Mouse (Mus musculus) C2C12 (cell line): ENCODE measurements around the gene Coq4. TPM values are rescaled to one million over a fixed set of nuclear protein-coding genes. Genes with fewer than 3 reads are reported as not detected.

Experiments used
- H3K27me3 ChIP-seq: one replicate; pipeline ENCODE4 v1.6.1; 2011; ENCODE audit not compliant: control insufficient read depth, insufficient read depth, insufficient read length
- H3K36me3 ChIP-seq: one replicate; pipeline ENCODE4 v1.6.1; 2011; ENCODE audit not compliant: control insufficient read depth, insufficient read depth
- H3K4me3 ChIP-seq: one replicate; pipeline ENCODE4 v1.5.1; 2011; ENCODE audit warnings: mild to moderate bottlenecking, control low read depth; ENCODE audit not compliant: poor library complexity, insufficient read depth, severe bottlenecking
- H3K79me2 ChIP-seq: one replicate; pipeline ENCODE4 v1.6.1; 2011; ENCODE audit not compliant: control insufficient read depth, insufficient read depth
- H3K79me3 ChIP-seq: one replicate; pipeline ENCODE4 v1.6.1; 2011; ENCODE audit warnings: low read depth, control low read depth
- H3ac ChIP-seq: one replicate; pipeline ENCODE3; 2011; ENCODE audit warnings: low read depth; ENCODE audit not compliant: control insufficient read depth, insufficient read length
- CEBPB ChIP-seq: IDR thresholded peaks from one replicate; pipeline ENCODE4 v1.6.1; 2011; ENCODE audit warnings: low read depth, mild to moderate bottlenecking, control low read depth, moderate library complexity
- CTCF ChIP-seq: IDR thresholded peaks from one replicate; pipeline ENCODE4 v1.5.1; 2011; ENCODE audit not compliant: control insufficient read depth, insufficient read depth, insufficient read length
- FOSL1 ChIP-seq: IDR thresholded peaks from one replicate; pipeline ENCODE4 v1.8.0; 2011; ENCODE audit warnings: mild to moderate bottlenecking, low read length; ENCODE audit not compliant: poor library complexity, insufficient read depth, severe bottlenecking
- MAX ChIP-seq: IDR thresholded peaks from one replicate; pipeline ENCODE4 v1.6.1; 2011; ENCODE audit warnings: mild to moderate bottlenecking, control low read depth
- MYOD1 ChIP-seq: IDR thresholded peaks from one replicate; pipeline ENCODE4 v1.6.1; 2011; ENCODE audit warnings: low read depth; ENCODE audit not compliant: control insufficient read depth, insufficient read length
- MYOG ChIP-seq: IDR thresholded peaks from one replicate; pipeline ENCODE4 v1.6.1; 2011; ENCODE audit not compliant: control insufficient read depth, insufficient read length; ENCODE audit errors: extremely low read depth
- USF1 ChIP-seq: IDR thresholded peaks from one replicate; pipeline ENCODE4 v1.6.1; 2011; ENCODE audit warnings: low read depth, mild to moderate bottlenecking, control low read depth, moderate library complexity
- microRNA-seq: library from miRNA; unstranded; fragments of <30 nt; microRNA quantifications from one replicate; pipeline ENCODE4, GENCODE M21; 2019; ENCODE audit warnings: borderline microRNAs expressed
- polyA plus RNA-seq: library from polyadenylated mRNA; unstranded; fragments of >200 nt; fragmentation: generic; extraction: Trizol; gene quantifications from one replicate; pipeline ENCODE4 v1.2.1, GENCODE M21; 2012; ENCODE audit warnings: missing spikeins

Coq4 gene
- polyA plus RNA-seq, 1 experiment: 21.2 TPM

- H3K36me3 ChIP-seq: peaks cover 20% of the 10 kb centered on the region
- no peak overlapping the region for H3ac ChIP-seq
- no peak overlapping the region for H3K4me3 ChIP-seq
- no peaks in the 10 kb centered on the region for H3K79me3 ChIP-seq
- H3K27me3 ChIP-seq: no peaks in the 10 kb centered on the region
- TF ChIP-seq USF1 (no peak), CEBPB (no peak), CTCF (no peak), MAX (no peak), MYOD1 (no peak), MYOG (no peak), FOSL1 (no peak)
- no peaks in the 10 kb centered on the region for H3K79me2 ChIP-seq
Observed at GRCm38 (mm10) chr2:29846061-29846853, 59.0 kb downstream of the Coq4 start.

- Histone ChIP-seq H3K4me3 (no peak overlapping the region), H3K27me3 (no peaks in the 10 kb centered on the region), H3K79me2 (no peaks in the 10 kb centered on the region), H3K36me3 (peaks cover 20% of the 10 kb centered on the region), H3K79me3 (no peaks in the 10 kb centered on the region), H3ac (no peak overlapping the region)
- TF ChIP-seq USF1: no peak
- no peak for TF ChIP-seq CTCF
- TF ChIP-seq MAX: no peak
- no peak for TF ChIP-seq MYOD1
- no peak for TF ChIP-seq FOSL1
- no peak for TF ChIP-seq CEBPB
Observed at GRCm38 (mm10) chr2:29846911-29847310, 59.6 kb downstream of the Coq4 start.

Small RNAs within 50 kb of the gene (microRNA-seq; reads per million reads assigned to microRNA genes)
- gene Mir219a-2 (not detected), gene Mir219b (not detected)

Other genes with a start within 250 kb of the Coq4 start
- gene Rapgef1, start 167.8 kb upstream of the Coq4 start, polyA plus RNA-seq: 48.9 TPM
- not detected for gene Gm13420, start 35.8 kb upstream of the Coq4 start, polyA plus RNA-seq
- gene Gm13547, start 28.2 kb upstream of the Coq4 start, polyA plus RNA-seq: not detected
- gene Trub2, start 1.0 kb downstream of the Coq4 start, polyA plus RNA-seq: 55.0 TPM
- 19.7 TPM for gene Slc27a4, start 15.1 kb downstream of the Coq4 start, polyA plus RNA-seq
- gene Urm1, start 32.6 kb downstream of the Coq4 start, polyA plus RNA-seq: 67.1 TPM
- 3.3 TPM for gene Cercam, start 81.7 kb downstream of the Coq4 start, polyA plus RNA-seq
- gene Odf2, start 101.7 kb downstream of the Coq4 start, polyA plus RNA-seq: 31.3 TPM
- gene Gle1, start 147.9 kb downstream of the Coq4 start, polyA plus RNA-seq: 30.2 TPM
- 93.4 TPM for gene Sptan1, start 178.1 kb downstream of the Coq4 start, polyA plus RNA-seq